Mouse (Mus musculus) heart, postnatal 0 days (tissue): ENCODE results near the gene Ccl5. TPM values are rescaled to one million over a fixed set of nuclear protein-coding genes. Genes with fewer than 3 reads are reported as not detected.

ENCODE experiments used
- ATAC-seq: fragments of 200-750 bp; cut with Nextera tagmentation; 2 replicates; pipeline ENCODE4 v1.8.0; 2017; ENCODE audit warnings: low read depth, moderate number of reproducible peaks, moderate library complexity; ENCODE audit not compliant: insufficient read depth
- DNase-seq: peaks from one replicate; pipeline ENCODE4 v3.0.0-alpha.2; 2016; ENCODE audit warnings: low spot score
- H3K27ac ChIP-seq: fragments of 300-500 bp; sonication (generic); 2 replicates; pipeline ENCODE4 v1.5.1; 2014; ENCODE audit warnings: low read depth, mild to moderate bottlenecking
- H3K27me3 ChIP-seq: fragments of 300-500 bp; sonication (generic); 2 replicates; pipeline ENCODE4 v1.6.1; 2014; ENCODE audit warnings: low read length, mixed read lengths; ENCODE audit not compliant: control insufficient read depth, insufficient read depth
- H3K36me3 ChIP-seq: fragments of 300-500 bp; sonication (generic); replicated peaks from 2 replicates; pipeline ENCODE4 v1.6.1; 2014; ENCODE audit warnings: low read length, mixed read lengths; ENCODE audit not compliant: control insufficient read depth, insufficient read depth
- H3K4me1 ChIP-seq: fragments of 300-500 bp; sonication (generic); 2 replicates; pipeline ENCODE4 v1.6.1; 2014; ENCODE audit warnings: antibody characterized with exemption; ENCODE audit not compliant: control insufficient read depth, insufficient read depth
- H3K4me2 ChIP-seq: fragments of 300-500 bp; sonication (generic); 2 replicates; pipeline ENCODE4 v1.6.1; 2014; ENCODE audit warnings: low read depth, mild to moderate bottlenecking, low read length, moderate library complexity
- H3K4me3 ChIP-seq: fragments of 300-500 bp; sonication (generic); 2 replicates; pipeline ENCODE4 v1.5.1; 2014; ENCODE audit warnings: low read depth, low read length
- H3K9ac ChIP-seq: fragments of 300-500 bp; sonication (generic); replicated peaks from 2 replicates; pipeline ENCODE4 v1.6.1; 2014; ENCODE audit warnings: low read depth, low read length, mixed read lengths
- H3K9me3 ChIP-seq: fragments of 300-500 bp; sonication (generic); replicated peaks from 2 replicates; pipeline ENCODE4 v1.6.1; 2016; ENCODE audit warnings: low read length; ENCODE audit not compliant: control insufficient read depth
- CTCF ChIP-seq: IDR thresholded peaks from 2 replicates; pipeline ENCODE4 v1.5.1; 2016; ENCODE audit warnings: antibody characterized with exemption, control low read depth, low read depth
- EP300 ChIP-seq: IDR thresholded peaks from 2 replicates; pipeline ENCODE4 v1.6.1; 2016; ENCODE audit warnings: antibody characterized with exemption, low read depth
- WGBS: fragments of 180-500 bp; shearing (Covaris S2); extraction: QIAGEN DNeasy Blood & Tissue Kit; methylation state at CpG from one replicate; pipeline ENCODE4 v1.1.7; 2014; 5-methylcytosine and 5-hydroxymethylcytosine counted together
- polyA plus RNA-seq: library from polyadenylated mRNA; unstranded; fragments of >200 nt; fragmentation: Nextera tagmentation; extraction: Ambion mirVana; gene quantifications from 2 replicates; pipeline ENCODE4 v1.2.1, GENCODE M21; 2015
- total RNA-seq: library from RNA; depleted of rRNA; stranded (reverse); fragments of >200 nt; gene quantifications from 2 replicates; pipeline ENCODE4 v1.2.3, GENCODE M21; 2014; ENCODE audit warnings: low replicate concordance; rRNA removed

The Ccl5 gene
- total RNA-seq (not detected in 2 replicates), polyA plus RNA-seq (0.31 and 0.65 TPM in 2 replicates)

DNA sequence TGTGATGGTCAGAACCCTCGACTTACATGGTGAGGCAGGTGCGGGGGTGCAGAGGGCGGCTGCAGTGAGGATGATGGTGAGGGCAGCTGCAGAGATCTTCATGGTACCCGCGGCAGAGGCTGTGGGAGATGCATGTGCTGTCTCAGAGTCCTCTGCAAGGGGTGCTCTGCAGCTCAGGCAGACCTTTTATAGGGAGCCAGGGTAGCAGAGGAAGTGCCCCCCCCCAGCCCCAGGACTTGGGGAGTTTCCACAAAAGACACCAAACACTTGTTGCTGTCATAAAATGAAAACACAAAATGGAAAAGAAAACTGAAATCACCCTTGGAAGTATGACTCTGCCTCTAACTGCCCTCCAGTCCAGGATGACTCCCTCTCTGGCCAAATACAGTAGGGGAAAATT, at the start of gene Ccl5:
Ccl5 (minus strand) TSS at position 159 of the 400 bp plus-strand sequence.
- Histone ChIP-seq H3K27me3 (no peaks in the 10 kb centered on the region), H3K4me3 (no peak within 1 kb of the TSS), H3K4me1 (peaks cover 6% of the 10 kb centered on the region; the same call in 1 of the 2 replicates), H3K9ac (no peak within 1 kb of the TSS), H3K36me3 (no peaks in the 10 kb centered on the region), H3K27ac (no peak within 1 kb of the TSS), H3K9me3 (no peaks in the 10 kb centered on the region), H3K4me2 (no peak within 1 kb of the TSS)
- TF ChIP-seq CTCF (no peak), EP300 (no peak)
- no peak for DNase-seq
- 84% methylated on average over 5 of the region's 5 CpGs for WGBS
- no peak for ATAC-seq

DNA sequence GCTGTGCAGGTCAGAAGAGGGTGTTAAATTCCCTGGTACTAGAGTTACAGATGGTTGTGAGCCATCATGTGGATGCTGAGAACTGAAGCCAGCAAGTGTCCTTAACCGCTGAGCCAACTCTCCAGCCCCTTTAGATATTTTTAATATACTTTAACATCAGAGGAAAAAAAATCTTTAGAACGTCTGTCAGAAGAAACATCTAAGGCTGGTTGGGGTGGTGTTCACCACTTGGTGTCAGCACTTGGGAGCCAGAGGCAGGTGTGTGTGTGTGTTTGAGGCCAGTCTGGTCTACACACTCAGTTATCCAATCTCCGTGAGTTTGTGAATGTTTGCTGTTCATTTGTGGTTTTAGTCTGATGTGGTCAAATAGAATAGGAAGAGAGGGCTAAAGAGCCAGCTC, 48.7 kb upstream of the Ccl5 start:
- Histone ChIP-seq H3K27me3 (no peaks in the 10 kb centered on the region), H3K36me3 (no peaks in the 10 kb centered on the region), H3K4me3 (no peak overlapping the region), H3K4me2 (no peak overlapping the region), H3K9me3 (no peaks in the 10 kb centered on the region), H3K4me1 (no peaks in the 10 kb centered on the region), H3K9ac (no peak overlapping the region), H3K27ac (no peak overlapping the region)
- TF ChIP-seq EP300 (no peak), CTCF (no peak)
- WGBS = 70% methylated on average over 3 of the region's 3 CpGs
- DNase-seq = no peak
- ATAC-seq = no peak

DNA sequence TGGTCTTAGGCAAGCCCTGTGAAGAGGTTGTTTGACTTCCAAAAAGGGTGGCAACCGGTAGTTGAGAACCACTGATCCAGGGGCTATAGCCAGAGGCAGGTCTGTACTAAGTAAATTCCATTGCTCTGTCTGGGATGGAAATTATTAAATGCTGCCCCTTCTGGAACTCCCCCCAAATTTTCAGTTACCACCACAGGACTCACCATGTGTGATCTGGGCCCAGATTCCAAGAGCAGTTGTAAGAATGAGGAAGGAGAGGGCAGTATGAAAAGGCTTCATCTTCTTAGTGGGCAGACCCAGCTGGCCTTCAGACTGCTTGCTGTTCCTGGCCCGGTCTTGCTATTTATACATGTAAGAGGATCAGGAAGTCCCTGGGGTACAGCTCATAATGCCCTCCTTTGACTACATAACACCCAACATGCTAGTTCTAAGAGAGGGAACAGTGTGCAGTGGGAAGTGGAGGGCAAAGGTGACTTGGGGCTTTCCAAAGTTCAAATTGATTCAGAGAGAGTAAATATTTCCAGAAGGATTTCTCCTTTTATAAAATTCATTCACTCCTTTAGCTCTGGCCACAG, 48.0 kb upstream of the Ccl5 start, which contains the start of gene Ccl9:
Ccl9 (minus strand) TSS at position 451 of the 575 bp plus-strand sequence.
- WGBS = 69% methylated on average over 2 of the region's 2 CpGs
- Histone ChIP-seq H3K27me3 (no peaks in the 10 kb centered on the region), H3K4me2 (no peak within 1 kb of the TSS), H3K9me3 (no peaks in the 10 kb centered on the region), H3K36me3 (no peaks in the 10 kb centered on the region), H3K27ac (no peak within 1 kb of the TSS), H3K4me1 (no peaks in the 10 kb centered on the region), H3K4me3 (no peak within 1 kb of the TSS), H3K9ac (no peak within 1 kb of the TSS)
- ATAC-seq (no peak), DNase-seq (no peak)
- no peak for TF ChIP-seq EP300
- TF ChIP-seq CTCF = no peak

DNA sequence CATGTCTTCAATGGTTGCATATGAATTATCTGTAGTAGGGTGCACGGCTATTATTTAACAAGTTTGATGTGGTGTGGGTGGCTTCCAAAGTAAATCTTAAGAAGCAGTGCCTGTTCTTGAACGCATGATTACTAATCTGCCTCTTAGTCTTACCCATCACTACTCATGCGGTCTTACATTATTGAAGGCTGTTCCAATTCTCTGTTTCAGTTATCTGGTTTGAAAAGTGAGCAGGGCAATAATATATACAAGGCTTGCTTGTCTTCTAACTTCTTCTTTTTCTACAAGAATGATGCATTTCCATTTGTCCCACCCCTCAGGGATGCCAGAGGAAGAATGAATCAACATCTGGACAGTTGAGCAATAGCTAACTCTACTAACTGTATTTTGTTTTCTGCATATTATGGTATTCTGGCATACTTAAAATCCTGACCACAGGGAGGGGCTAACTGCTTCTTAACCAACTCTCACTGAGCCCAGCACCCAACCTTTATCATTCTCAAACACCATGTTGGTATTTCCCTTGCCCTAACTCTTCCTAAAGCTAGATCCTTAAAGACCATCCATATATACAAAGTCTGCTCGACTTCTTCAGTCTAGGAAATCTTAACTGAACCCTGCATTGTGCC, 46.7 kb upstream of the Ccl5 start:
- DNase-seq (no peak), ATAC-seq (no peak)
- TF ChIP-seq CTCF = no peak
- TF ChIP-seq EP300 = no peak
- no peaks in the 10 kb centered on the region for H3K4me1 ChIP-seq
- 69% methylated on average over 4 of the region's 4 CpGs for WGBS
- no peak overlapping the region for H3K9ac ChIP-seq
- H3K9me3 ChIP-seq = no peaks in the 10 kb centered on the region
- no peaks in the 10 kb centered on the region for H3K27me3 ChIP-seq
- H3K36me3 ChIP-seq = no peaks in the 10 kb centered on the region
- no peak overlapping the region for H3K27ac ChIP-seq
- H3K4me2 ChIP-seq = no peak overlapping the region
- H3K4me3 ChIP-seq = no peak overlapping the region

DNA sequence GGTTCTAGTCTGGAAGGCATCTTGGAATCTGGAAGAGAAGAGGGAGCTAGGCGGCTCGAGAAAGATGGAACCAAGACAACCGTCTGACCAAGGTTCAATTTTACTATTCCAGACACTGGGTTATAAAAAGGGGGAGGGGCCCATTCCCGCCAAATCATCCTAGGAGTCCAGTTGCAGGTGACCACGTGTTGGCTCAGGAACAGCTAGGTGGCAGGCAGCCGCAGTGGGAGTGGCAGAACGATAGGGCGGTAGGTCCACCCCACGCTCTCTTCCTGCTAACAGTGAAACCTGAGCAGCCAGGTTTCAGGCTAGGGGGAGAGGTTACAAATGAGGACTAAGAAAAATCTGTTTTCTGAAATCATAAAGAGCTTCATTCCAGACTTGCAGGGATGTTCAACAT, 42.5 kb upstream of the Ccl5 start:
- no peak overlapping the region for H3K27ac ChIP-seq
- no peak for ATAC-seq
- no peak overlapping the region for H3K9ac ChIP-seq
- H3K9me3 ChIP-seq = no peaks in the 10 kb centered on the region
- H3K4me3 ChIP-seq = no peak overlapping the region
- WGBS = 60% methylated on average over 9 of the region's 9 CpGs
- H3K36me3 ChIP-seq = no peaks in the 10 kb centered on the region
- H3K27me3 ChIP-seq = no peaks in the 10 kb centered on the region
- DNase-seq = no peak
- no peak overlapping the region for H3K4me2 ChIP-seq
- no peaks in the 10 kb centered on the region for H3K4me1 ChIP-seq
- TF ChIP-seq EP300 = no peak
- no peak for TF ChIP-seq CTCF
